Mouse (Mus musculus): Measurements from ENCODE around the gene Myl10.

GRCm38 (mm10) chr5:136746596-136746995 is 53.6 kb downstream of the Myl10 start:
- TF ChIP-seq CTCF (IDR thresholded peaks at IDR 0.05; ENCODE audit: low read depth, low read length), result no peak
- no peak for TF ChIP-seq POLR2A (IDR thresholded peaks at IDR 0.05; ENCODE audit: extremely low read depth, insufficient read depth, low read length)
